Mouse (Mus musculus): ENCODE measurements around the gene Car14.
A peak's percentile ranks its signal among the peaks of the same experiment; 100 is the strongest.

DNA sequence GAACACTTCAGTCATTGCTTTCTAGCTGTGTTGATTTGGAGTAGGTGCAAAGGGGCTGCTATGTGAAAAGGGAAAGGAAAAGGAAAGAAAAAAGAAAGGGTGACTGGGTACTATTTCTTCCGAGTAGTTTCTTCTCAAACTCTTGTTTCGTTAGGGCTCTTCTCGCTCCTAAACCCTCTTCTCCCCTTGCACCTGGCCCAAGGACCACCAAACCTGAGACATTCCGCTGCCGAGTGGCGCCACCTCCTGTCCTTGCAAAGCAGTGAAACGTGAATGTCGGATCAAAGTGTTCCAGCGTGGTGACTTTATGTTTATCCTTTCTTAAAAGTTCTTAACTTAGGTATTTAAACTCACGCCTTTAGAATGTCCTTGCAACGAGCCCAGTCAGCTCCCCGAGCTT, 2.4 kb upstream of the Car14 start:
- TF ChIP-seq CTCF (IDR thresholded peaks at IDR 0.05; ENCODE audit: borderline replicate concordance, insufficient read depth, low read depth, low read length) (peak; percentile 85), POLR2A (IDR thresholded peaks at IDR 0.05; ENCODE audit: borderline replicate concordance, insufficient read depth, low read length) (no peak)
